ENCODE assay signal across 9 mouse cellular contexts in the genomic region with DNA sequence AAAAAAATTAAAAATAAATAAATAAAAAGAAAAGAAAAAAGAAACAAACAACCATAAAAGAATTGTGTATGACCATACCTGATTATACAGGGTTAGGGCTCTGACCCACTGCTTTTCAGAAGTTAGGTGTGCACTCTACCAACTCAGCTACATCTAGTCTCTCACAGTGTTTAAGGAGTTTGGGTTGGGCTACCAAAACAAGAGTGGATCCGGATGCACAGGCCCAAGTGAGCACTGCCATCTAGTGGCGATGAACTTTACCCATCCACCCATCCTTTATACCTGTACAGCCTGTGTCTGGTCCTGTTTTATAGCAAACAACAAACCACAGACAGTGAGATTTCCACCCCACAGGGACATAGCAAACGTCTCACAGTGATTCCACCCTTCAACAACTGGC. TPM values are rescaled to one million over a fixed set of nuclear protein-coding genes. Genes with fewer than 3 reads are reported as not detected.
A peak's percentile ranks its signal among the peaks of the same experiment; 100 is the strongest.
DNase-seq lines count a peak whose midpoint lies in the region; ATAC-seq lines count a peak whose summit lies in the region.
"Had no signal": no experiment of that assay in that cellular context is flagged by ENCODE, and none has a peak within 500 bp of the region (broad histone marks: within the 10 kb centered on the region; RNA-seq: fewer than 3 reads in every experiment).

No protein-coding gene starts in this region.

- H3K36me3 ChIP-seq in intestine, embryonic 16.5 days (ENCODE audit: control insufficient read depth, insufficient read depth, low read length), result no peaks in the 10 kb centered on the region

- no peak overlapping the region for H3K9ac ChIP-seq in intestine, embryonic 16.5 days (ENCODE audit: low read depth, low read length)

- no peaks in the 10 kb centered on the region for H3K4me1 ChIP-seq in intestine, embryonic 16.5 days (ENCODE audit: control insufficient read depth, insufficient read depth, low read length)

- intact Hi-C loops in left cerebral cortex, postnatal 10 days (cut with DNase I), result loop anchor here (5.0 kb wide), 3 partner anchors 40 to 295 kb away; no protein-coding TSS in a partner anchor

- H3K9me3 ChIP-seq in intestine, embryonic 16.5 days (ENCODE audit: control insufficient read depth, low read length), result no peaks in the 10 kb centered on the region; the same call in 1 of the 2 replicates

- no peak overlapping the region for H3K4me2 ChIP-seq in intestine, embryonic 16.5 days (ENCODE audit: low read depth, low read length)

- 6% methylated on average over 3 of the region's 3 CpGs for WGBS in intestine, embryonic 16.5 days

- H3K27ac ChIP-seq in intestine, embryonic 16.5 days (ENCODE audit: low read length), result no peak overlapping the region

- peak; percentile 82 to 84 for DNase-seq in cerebellum, postnatal 14 days
- DNase-seq in gastrocnemius, adult 8-10 months (ENCODE audit: low spot score in 2 of 2), result peak; percentile 44 to 50
- DNase-seq in left cerebral cortex, postnatal 10 days (ENCODE audit: extremely low spot score in 1 of 2, low spot score in 2 of 2), result peak; percentile 26 to 73
- DNase-seq in right cerebral cortex, postnatal 14 days, result peak; percentile 70

- H3K27me3 ChIP-seq in intestine, embryonic 16.5 days (replicated peaks; ENCODE audit: control insufficient read depth, insufficient read depth, low read length), result no peaks in the 10 kb centered on the region
- H3K27me3 ChIP-seq: megakaryocyte, embryonic 14.5 days had no signal

- peak; percentile 96 for ATAC-seq in activated CD4-positive, CD25-positive, alpha-beta regulatory T cell, adult 4 months
- ATAC-seq in intestine, embryonic 16.5 days, result peak; percentile 74
- peak; percentile 94 for ATAC-seq in megakaryocyte-erythroid progenitor cell, adult 5-6 weeks (replicated peaks; ENCODE audit: low FRiP score, low TSS enrichment, poor library complexity, severe bottlenecking)
- no peak for ATAC-seq in erythroid progenitor cell, adult 5-6 weeks (replicated peaks; ENCODE audit: low FRiP score, poor library complexity, severe bottlenecking)

- no peak overlapping the region for H3K4me3 ChIP-seq in intestine, embryonic 16.5 days (ENCODE audit: low read length)
- H3K4me3 ChIP-seq: megakaryocyte, embryonic 14.5 days had no signal

RNA-seq across cellular contexts. Expression of gene Birc3, which starts 24.5 kb away (rescaled TPM):
- polyA plus RNA-seq in activated CD4-positive, CD25-positive, alpha-beta regulatory T cell, adult 4 months (2017; shearing (Covaris generic)), result 100 to 1,000 TPM; 111 to 118 TPM
- 1 to 10 TPM; 5.0 to 9.6 (median 5.9) TPM for total RNA-seq in gastrocnemius, adult 8-10 months (2022)
- 12.7 and 15.3 TPM in 2 replicates for polyA plus RNA-seq in intestine, embryonic 16.5 days (2015; fragmentation: Nextera tagmentation; extraction: Ambion mirVana)
- 1 to 10 TPM; 2.2 to 2.4 TPM for total RNA-seq in left cerebral cortex, postnatal 10 days (2021)
- 6.8 and 8.8 TPM in 2 replicates for total RNA-seq in megakaryocyte-erythroid progenitor cell, adult 5-6 weeks (2014; fragmentation: Nextera tagmentation)
- total RNA-seq in megakaryocyte-erythroid progenitor cell, adult 5-6 weeks (2017), result 9.9 and 33.6 TPM in 2 replicates
- total RNA-seq in erythroid progenitor cell, adult 5-6 weeks (2015; ENCODE audit: low replicate concordance), result 6.7 and 12.3 TPM in 2 replicates
- total RNA-seq in erythroid progenitor cell, adult 5-6 weeks (2017; ENCODE audit: low replicate concordance), result 12.0 and 18.7 TPM in 2 replicates
